Mouse (Mus musculus) C2C12 (cell line): Measurements from ENCODE around the gene Foxb1.

Experiments used
- CEBPB ChIP-seq: IDR thresholded peaks from one replicate; pipeline ENCODE4 v1.6.1; 2011; ENCODE audit warnings: low read depth, mild to moderate bottlenecking, control low read depth, moderate library complexity
- CTCF ChIP-seq: IDR thresholded peaks from one replicate; pipeline ENCODE4 v1.5.1; 2011; ENCODE audit not compliant: control insufficient read depth, insufficient read depth, insufficient read length
- MAX ChIP-seq: IDR thresholded peaks from one replicate; pipeline ENCODE4 v1.6.1; 2011; ENCODE audit warnings: mild to moderate bottlenecking, control low read depth
- MYOG ChIP-seq: IDR thresholded peaks from one replicate; pipeline ENCODE4 v1.6.1; 2011; ENCODE audit not compliant: control insufficient read depth, insufficient read length; ENCODE audit errors: extremely low read depth
- USF1 ChIP-seq: IDR thresholded peaks from one replicate; pipeline ENCODE4 v1.6.1; 2011; ENCODE audit warnings: low read depth, mild to moderate bottlenecking, control low read depth, moderate library complexity

- TF ChIP-seq CTCF (no peak), CEBPB (no peak), USF1 (no peak), MAX (no peak), MYOG (no peak)
These were observed 7.6 kb upstream of the Foxb1 start for GRCm38 (mm10) chr9:69768136-69768875.
